Mouse (Mus musculus): Measurements from ENCODE around the gene Nmrk2.

DNA sequence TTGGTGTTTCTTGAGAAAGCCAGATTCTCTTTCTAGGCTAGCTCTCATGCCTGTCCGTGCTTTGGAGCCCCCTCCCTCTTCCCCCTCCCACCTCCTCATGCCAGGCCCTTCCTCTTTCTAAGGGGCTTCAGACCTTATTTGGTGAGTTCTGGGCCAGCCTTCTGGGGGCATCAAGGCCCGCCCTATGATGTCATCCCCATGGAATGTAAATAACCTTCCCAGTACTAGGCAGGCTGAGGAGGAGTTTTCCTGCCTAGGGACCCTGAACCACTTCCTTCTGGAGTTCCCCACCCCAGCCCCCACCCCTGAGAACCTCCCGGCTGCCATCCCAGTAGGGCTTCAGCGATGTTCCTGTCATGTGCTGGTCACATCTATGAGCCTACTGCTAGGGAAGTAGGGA is 17.1 kb downstream of the Nmrk2 start:
- no peak for TF ChIP-seq CTCF (IDR thresholded peaks at IDR 0.05; ENCODE audit: control insufficient read depth, insufficient read depth, low read length)
- no peak for TF ChIP-seq POLR2A (IDR thresholded peaks at IDR 0.05; ENCODE audit: borderline replicate concordance, control insufficient read depth, low read depth, low read length)

All from bone marrow, adult 2 months (tissue).